Mouse (Mus musculus) induced T-regulatory cell, adult 2 months (primary cell): ENCODE measurements around the gene Ptma.

Source experiments
- DNase-seq: peaks from one replicate; pipeline ENCODE4 v3.0.0-alpha.2; 2012; ENCODE audit warnings: low read depth

Gene Ptma

DNA sequence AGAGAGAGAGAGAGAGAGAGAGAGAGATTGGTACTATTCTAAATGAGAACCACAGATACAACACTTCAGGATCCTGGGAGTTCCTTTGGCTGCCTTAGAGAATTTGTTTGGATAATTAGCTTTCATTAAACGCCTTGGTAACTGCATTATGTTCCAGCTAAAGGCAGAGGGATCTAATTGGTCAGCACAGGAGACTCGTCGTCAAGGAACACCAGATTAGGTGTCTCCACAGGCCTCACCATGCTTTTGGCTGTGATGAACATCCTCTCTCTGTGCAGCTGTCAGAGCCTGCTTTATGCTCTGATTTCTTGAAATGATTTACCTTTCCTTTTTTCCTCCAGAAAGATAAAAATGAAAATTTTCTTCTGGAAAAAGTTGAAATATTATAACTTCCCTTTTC, 20.3 kb downstream of the Ptma start:
- DNase-seq = no peak

DNA sequence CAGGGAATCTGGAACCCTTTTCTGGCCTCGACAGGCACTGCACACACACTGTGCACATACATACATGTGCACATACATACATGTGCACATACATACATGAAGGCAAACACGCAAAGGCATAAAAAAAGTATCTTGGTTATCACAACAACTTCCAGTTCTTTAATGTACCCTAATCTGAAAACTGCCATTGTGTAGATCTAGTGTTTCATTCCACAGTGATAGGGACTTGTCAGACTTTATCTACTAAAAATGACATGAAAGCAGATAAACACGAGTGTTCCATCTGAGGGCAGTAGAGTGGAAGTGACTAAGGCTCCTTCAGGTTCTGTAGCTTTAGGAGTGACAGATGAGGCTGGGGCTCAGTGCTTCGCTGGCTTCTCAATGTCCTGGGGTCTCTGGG, 24.8 kb downstream of the Ptma start:
- no peak for DNase-seq

DNA sequence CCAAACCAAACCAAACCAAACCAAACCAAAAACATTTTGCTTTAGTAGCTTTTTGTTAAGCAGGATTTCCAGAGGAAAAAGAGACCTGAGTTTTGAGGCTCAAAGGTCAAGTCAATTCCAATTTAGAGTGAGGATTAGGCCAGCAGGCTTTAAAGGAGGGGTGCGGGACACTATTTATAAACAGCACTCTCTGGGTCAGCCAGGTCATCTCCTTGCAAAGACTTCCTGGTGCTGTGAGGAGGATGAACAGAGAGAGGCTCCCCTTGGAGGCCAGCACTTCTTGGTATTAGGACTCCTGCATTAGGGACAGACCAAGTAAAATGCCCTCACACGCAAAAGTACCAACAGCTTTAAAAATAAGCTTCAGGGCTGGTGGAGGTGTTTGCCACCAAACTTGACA, 25.4 kb downstream of the Ptma start:
- no peak for DNase-seq

DNA sequence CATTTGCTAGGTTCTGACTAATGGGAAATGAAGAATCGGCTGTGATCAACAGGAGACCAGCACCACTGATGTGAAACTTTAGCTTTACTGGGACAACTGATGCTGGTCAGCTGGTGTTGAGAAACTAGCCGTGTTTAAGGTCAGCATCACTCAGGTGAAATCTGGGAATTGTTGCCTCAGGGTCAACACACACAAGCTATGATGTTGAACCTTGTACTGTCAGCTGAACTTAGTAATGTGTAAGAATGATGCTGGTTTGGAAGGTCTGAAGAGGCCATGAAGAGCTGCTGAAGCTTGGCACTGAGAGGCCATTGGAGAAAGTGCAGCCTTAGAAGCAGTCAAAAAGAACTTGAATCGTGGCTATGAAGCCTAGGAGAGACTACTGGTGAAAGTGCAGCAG, 29.1 kb downstream of the Ptma start:
- DNase-seq = no peak

DNA sequence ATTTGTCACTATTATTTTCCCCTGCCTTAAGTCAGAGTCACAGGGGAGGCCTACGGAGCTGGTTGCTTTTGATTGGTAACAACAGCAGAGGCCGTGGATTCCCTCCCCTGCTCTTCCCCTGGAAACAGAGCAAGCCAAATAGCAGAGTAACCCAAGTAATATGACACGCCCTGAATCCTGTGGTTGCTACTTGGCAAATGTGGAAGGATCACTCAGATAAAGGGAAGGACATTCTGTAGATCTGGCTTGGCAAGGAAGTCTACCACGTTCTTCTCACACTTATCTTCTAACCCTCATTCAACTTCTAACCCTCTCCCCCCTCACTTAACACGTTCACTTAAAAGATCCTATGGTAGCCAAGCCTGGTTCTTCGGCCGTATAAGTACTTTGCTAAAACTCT, 31.3 kb downstream of the Ptma start:
- DNase-seq = no peak

DNA sequence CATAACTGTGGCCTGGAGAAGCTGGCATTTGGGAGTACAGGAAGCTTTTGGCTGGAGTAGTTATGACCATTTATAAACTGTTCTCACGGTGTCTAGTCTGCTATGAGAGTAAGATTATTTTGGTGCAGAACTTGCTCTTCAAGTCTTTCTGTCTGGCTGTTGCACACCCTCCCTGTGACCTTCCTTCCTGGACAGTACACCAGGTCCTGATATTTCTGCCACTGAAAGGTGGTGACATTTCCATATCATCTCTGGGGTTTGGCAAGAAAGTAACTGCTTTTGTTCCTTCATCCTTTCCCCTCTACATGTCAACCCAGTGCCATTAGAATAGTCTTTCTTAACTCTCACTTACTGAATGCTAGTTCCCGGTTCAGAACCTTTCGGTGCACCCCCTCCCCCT, 32.7 kb downstream of the Ptma start:
- DNase-seq = no peak

DNA sequence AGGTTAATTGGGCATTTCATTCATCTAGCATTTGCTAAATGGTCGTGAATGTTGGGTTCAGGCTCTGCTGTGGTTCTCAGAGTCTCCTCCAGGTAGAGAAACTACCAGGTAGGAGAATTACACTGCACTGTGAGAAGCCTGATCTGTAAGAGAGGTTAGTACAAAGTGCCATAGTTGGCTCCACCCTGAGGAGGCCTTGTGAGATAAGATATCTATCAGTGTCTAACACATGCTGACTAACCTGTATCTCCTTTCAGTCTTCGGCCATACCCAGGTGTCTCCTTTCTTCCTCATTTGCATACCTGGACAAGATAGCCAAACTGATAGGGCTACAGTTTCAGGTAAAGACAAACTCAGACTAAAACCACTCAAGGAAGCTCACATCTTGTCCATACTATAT, 36.1 kb downstream of the Ptma start:
- no peak for DNase-seq

DNA sequence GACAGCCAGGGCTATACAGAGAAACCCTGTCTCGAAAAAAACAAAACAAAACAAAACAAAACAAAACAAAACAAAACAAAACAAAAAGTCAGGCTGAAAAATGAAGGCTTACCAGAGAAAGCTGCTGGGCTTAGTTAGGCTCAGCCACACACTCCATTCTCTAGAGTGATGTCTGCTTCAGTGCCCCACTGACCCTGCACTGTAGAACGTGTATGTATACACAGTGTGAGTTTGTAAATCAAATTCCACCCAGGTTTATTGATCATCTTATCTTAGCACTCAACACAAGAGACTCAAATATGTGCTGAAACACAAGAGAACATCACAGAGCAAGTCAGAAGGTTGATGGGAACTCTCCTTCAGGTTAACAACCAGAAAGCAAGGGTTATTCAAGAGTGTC, 41.9 kb downstream of the Ptma start:
- DNase-seq = no peak

DNA sequence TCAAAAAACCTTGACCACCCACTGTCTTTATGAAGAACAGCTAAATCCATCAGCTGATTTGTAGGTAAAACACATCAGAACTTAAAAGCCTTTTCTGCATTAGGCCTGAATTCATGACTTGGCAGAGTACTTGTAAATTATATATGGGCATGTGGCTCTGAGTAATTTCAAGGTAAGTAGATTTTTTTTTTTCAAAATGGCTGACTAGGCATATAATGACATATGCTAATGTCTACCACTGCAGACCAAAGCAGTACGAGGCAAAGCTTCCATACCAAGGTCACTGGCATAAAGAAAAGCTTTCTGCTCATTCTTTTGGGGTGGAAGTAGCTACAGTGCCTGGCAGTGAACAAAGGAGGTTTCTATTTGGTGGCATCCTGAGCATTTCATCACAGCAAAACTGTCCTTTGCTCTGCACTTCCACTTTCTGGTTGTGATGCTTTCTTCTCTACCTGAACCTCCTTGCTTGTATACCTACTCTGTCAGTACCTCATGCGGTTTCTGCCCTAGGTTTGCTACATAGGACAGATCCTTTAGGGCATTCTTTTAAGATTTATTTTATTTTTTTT, 42.9 kb downstream of the Ptma start:
- DNase-seq = no peak

DNA sequence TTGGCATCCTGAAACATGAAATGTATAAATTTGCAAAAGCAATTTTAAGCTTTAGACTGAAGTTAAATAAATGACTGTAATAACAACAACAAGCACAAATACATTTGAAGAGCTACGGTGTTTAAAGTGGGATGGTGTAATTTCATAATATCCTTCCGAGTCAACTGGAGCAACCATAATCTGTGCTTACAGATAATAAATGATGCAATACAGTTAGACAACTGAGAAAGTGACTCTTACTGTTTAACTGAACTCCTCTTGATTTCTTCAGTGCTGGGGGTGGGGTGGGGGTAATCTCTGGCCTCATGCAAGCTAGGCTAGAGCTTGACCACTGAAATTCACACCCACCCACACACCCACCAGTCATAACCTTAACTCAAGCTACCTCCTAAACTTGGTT, 44.9 kb downstream of the Ptma start:
- DNase-seq = no peak

DNA sequence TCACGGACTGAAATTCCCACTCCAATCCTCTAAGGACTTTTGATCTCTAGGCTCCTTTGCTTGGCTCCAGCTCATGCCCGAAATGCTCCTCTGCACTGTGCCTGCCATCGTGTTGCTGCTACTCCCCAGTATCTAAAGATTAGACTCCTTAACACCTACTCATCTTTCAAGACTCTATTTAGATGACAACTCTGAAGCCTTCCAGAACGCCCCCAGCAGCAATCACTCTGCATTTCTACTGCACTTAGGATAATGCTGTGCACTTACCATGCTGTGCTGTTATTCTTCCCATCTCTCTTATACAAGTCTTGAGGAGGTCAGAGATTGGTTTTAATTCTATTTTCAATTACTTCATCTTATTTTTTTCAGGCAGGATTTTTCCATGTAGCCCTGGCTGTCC, 45.4 kb downstream of the Ptma start:
- DNase-seq = no peak
